Mouse (Mus musculus): Measurements from ENCODE around the gene 4931428F04Rik. TPM values are rescaled to one million over a fixed set of nuclear protein-coding genes. Genes with fewer than 3 reads are reported as not detected.

The 4931428F04Rik gene
- total RNA-seq, 1 experiment from 2014 or later: 3.4 TPM

GRCm38 (mm10) chr8:105270916-105271186 lies 18.8 kb downstream of the 4931428F04Rik start:
- no peak for ATAC-seq (replicated peaks in 1 of 2; ENCODE audit: insufficient read depth in 1 of 2, low FRiP score in 2 of 2, low TSS enrichment in 1 of 2, low read depth in 1 of 2, poor library complexity in 2 of 2, severe bottlenecking in 2 of 2)

GRCm38 (mm10) chr8:105270101-105270915 lies 19.4 kb downstream of the 4931428F04Rik start:
- no peak for ATAC-seq (replicated peaks in 1 of 2; ENCODE audit: insufficient read depth in 1 of 2, low FRiP score in 2 of 2, low TSS enrichment in 1 of 2, low read depth in 1 of 2, poor library complexity in 2 of 2, severe bottlenecking in 2 of 2)

GRCm38 (mm10) chr8:105269461-105269947 lies 20.2 kb downstream of the 4931428F04Rik start, which contains the start of gene Hsf4:
Gene Hsf4 (plus strand): TSS chr8:105269801.
- no peak for ATAC-seq (replicated peaks in 1 of 2; ENCODE audit: insufficient read depth in 1 of 2, low FRiP score in 2 of 2, low TSS enrichment in 1 of 2, low read depth in 1 of 2, poor library complexity in 2 of 2, severe bottlenecking in 2 of 2)

- ATAC-seq (replicated peaks in 1 of 2; ENCODE audit: insufficient read depth in 1 of 2, low FRiP score in 2 of 2, low TSS enrichment in 1 of 2, low read depth in 1 of 2, poor library complexity in 2 of 2, severe bottlenecking in 2 of 2): no peak
Observed at GRCm38 (mm10) chr8:105269075-105269458, 20.6 kb downstream of the 4931428F04Rik start.

DNA sequence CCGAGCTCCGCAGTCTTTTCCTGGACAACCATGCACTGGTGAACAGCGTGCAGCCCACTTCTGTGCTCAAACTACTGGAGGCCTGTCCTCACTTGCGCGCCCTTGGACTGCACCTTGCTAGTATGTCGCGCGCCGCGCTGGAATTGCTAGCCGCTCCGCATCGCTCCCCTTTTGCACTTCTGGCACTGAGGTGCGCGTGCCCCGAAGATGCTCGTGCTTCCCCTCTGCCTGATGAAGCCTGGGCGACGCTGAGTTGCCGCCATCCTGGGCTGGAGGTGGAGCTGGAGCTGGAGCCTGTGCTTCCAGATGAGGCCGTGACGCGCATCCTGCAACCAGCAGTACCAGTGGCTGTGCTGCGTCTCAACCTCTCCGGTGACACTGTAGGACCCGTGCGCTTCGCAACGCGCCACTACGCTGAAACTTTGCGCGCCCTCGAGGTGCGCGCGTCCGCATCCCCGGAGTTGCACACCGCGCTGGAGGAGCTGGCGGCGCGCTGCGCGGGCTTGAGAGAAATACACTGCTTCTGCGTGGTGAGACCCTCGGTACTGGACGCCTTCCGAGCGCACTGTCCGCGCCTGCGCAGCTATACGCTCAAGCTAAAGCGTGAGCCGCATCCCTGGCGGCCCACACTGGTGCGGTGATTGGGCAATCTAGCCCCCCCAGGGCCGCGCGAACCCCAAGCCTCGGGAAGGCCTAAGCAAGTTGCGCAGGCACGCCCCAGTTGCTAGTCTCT lies 21.2 kb downstream of the 4931428F04Rik start:
- no peak for ATAC-seq (replicated peaks in 1 of 2; ENCODE audit: insufficient read depth in 1 of 2, low FRiP score in 2 of 2, low TSS enrichment in 1 of 2, low read depth in 1 of 2, poor library complexity in 2 of 2, severe bottlenecking in 2 of 2)

GRCm38 (mm10) chr8:105266775-105267174 lies 22.9 kb downstream of the 4931428F04Rik start:
- ATAC-seq (replicated peaks in 1 of 2; ENCODE audit: insufficient read depth in 1 of 2, low FRiP score in 2 of 2, low TSS enrichment in 1 of 2, low read depth in 1 of 2, poor library complexity in 2 of 2, severe bottlenecking in 2 of 2): no peak

DNA sequence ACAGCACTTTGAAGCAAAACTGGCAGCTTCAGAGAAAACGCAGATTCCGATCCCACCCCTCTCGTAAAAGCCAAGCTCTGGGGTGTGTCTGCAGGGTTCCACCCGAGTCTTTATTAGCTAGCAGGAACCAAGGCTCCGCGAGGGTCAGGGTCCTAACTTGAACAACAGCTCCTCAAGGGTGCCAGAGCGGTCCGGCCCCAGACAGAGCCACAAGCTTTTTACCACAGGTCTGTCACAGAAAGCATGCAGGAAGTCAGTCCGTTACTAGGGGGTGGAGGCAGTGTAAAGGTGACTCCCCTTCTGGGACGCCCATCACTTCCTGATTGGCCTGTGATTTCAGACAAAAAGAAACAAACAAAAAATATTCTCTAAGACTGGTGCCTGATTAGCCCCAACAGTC lies 24.5 kb downstream of the 4931428F04Rik start:
- peak; percentile 65 to 80 for ATAC-seq (replicated peaks in 1 of 2; ENCODE audit: insufficient read depth in 1 of 2, low FRiP score in 2 of 2, low TSS enrichment in 1 of 2, low read depth in 1 of 2, poor library complexity in 2 of 2, severe bottlenecking in 2 of 2)

DNA sequence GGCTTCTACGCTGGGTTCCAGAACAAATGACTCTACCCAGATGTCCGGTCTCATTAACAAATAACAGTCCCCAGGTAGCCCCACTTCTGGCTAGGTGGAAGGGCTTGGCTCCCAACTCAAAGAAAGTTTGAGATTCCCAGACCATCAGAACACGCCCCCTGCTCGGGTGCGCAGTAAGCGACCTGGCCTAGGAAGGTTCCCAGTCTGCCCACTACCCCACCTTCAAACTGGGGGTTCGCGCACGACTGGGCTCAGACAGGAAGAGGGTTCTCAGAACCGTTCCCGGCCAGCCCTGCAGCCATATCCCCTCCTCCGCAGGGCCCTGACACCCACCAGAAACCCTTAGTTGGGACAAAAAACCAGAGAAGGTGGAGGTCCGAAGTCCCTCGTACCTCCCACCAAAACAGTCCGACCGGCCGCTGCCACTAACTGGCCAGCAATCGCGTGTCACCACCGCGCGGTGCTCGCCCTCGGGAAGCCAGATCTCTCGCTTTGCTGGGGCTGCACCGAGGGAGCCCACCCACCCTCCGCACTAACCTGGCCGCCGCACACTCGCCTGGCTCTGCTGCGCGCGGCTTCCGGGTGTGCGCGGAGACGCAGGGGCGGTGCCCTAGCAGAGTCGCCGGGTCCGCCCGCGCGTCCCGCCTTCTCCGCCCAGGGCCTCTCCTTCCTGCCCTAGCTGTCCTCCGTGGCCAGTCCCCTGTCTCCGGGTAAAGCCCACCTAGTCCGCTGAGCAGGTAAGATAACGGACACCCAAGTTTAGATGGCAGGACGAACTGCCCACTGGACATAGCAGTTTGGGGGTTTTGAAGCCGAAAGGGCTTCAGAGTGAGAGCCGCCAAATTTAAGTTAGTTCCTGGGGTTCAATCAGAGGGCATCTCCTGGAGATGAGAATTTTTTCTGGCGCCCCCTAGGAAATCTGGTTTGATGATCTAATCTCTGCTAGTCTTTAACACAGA lies 25.4 kb downstream of the 4931428F04Rik start, which contains the start of the genes Tradd and Fbxl8:
Gene Tradd (minus strand): TSS at position 586 of the 959 bp plus-strand sequence.
Gene Fbxl8 (plus strand): TSS at position 625 of the 959 bp plus-strand sequence.
- peak; percentile 51 to 73 for ATAC-seq (replicated peaks in 1 of 2; ENCODE audit: insufficient read depth in 1 of 2, low FRiP score in 2 of 2, low TSS enrichment in 1 of 2, low read depth in 1 of 2, poor library complexity in 2 of 2, severe bottlenecking in 2 of 2)

GRCm38 (mm10) chr8:105263244-105263912 lies 26.3 kb downstream of the 4931428F04Rik start:
- ATAC-seq (replicated peaks in 1 of 2; ENCODE audit: insufficient read depth in 1 of 2, low FRiP score in 2 of 2, low TSS enrichment in 1 of 2, low read depth in 1 of 2, poor library complexity in 2 of 2, severe bottlenecking in 2 of 2): no peak

DNA sequence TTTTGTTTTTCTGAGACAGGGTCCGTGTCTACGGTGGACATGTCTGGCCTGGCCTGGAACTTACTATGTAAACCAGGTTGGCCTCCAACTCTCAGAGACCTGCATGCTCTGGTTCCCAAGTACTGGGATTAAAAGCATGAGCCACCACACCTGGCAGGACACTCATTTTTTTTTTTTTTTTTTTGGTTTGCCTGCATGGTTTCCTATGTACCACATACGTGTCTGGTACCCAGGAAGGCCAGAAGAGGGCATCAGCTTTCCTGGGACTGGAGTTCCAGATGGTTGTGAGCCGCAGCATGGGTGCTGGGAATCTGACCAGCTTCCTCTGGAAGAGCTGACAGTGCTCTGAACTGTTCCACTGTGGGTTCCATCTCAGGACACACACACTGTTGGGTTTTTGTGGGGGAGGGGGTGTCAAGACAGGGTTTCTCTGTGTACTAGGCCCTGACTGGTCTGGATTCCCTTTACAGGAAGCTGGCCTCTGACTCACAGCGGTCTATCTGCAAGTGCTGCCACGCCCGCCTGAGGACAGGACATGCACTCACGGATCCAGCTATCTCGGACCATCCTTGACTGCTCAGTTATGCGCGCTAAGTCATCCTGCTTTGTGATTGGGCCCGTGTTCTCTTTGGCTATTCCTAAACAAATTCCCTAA lies 28.2 kb downstream of the 4931428F04Rik start:
- ATAC-seq (replicated peaks in 1 of 2; ENCODE audit: insufficient read depth in 1 of 2, low FRiP score in 2 of 2, low TSS enrichment in 1 of 2, low read depth in 1 of 2, poor library complexity in 2 of 2, severe bottlenecking in 2 of 2): no peak

- ATAC-seq (replicated peaks in 1 of 2; ENCODE audit: insufficient read depth in 1 of 2, low FRiP score in 2 of 2, low TSS enrichment in 1 of 2, low read depth in 1 of 2, poor library complexity in 2 of 2, severe bottlenecking in 2 of 2): no peak
Observed at GRCm38 (mm10) chr8:105260371-105261099, 29.1 kb downstream of the 4931428F04Rik start.

DNA sequence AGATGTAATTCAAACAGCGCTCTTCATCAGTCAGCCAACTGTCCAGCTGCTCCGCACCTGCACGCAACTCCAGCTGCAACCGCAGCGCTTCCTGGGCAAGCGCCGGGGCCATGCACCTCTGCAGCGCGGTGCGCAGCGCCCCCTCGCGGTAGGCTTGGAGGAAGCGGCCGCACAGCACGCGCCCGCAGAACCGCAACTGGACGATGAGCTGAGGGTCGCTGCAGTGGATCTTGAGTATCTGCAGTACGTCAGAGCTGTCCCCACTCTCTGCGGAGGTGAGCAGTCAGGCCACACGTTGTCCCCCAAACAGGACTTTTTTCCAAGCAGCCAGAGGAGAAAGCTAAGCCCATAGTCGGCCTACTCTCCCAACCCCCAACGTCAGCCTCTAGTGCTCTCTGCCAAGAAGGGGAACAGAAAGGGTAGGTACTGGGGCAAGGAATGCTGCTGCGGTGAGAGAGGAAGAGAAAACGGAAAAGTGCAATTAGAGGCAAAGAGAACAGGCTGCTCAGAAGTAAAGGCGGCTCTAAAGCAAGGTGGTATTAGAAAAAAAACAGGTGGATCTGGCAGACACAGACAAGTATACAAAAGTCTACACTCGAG lies 29.8 kb downstream of the 4931428F04Rik start:
- peak; percentile 58 to 60 for ATAC-seq (replicated peaks in 1 of 2; ENCODE audit: insufficient read depth in 1 of 2, low FRiP score in 2 of 2, low TSS enrichment in 1 of 2, low read depth in 1 of 2, poor library complexity in 2 of 2, severe bottlenecking in 2 of 2)

DNA sequence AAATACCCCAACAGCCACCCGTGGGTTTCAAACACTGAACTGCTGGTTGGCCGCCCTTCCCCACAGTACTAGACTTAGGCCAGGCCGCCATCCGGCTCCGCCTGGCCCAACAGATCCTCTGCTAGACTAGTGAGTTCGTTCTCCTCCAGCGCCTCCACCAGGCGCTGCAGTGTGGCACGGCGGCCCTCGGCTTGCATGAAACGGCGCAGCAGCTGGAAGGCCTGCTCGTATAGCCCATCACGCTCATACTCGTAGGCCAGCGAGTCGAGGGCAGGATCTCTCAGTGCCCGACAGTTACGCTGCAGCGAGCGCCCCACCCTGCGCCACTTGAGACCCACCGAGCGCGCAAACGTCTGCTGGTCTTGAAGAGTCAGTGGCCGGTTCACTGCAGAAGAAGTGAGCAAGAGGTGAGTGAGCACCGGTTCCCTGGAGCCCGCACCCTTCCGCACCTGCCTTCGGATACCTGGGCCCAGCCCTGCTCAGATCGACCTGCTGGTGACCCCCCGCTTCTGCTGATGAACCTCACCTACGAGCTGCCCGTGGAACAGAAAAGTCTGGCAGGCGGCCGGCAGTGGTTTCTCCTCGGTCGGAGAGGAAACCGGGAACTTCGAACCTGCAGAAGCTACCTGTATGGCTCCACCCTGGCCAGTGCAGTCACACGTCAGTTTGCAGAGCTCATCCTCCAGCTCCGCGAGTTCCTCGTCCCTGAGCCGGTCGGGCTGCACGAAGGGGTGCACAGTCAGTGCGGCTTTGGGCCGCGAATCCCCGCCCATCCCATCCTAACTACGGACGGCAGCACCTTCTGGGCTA lies 30.5 kb downstream of the 4931428F04Rik start:
- peak in 1 of 2 experiments; percentile 2; a peak in 2 of 4 replicates for ATAC-seq (replicated peaks in 1 of 2; ENCODE audit: insufficient read depth in 1 of 2, low FRiP score in 2 of 2, low TSS enrichment in 1 of 2, low read depth in 1 of 2, poor library complexity in 2 of 2, severe bottlenecking in 2 of 2)

DNA sequence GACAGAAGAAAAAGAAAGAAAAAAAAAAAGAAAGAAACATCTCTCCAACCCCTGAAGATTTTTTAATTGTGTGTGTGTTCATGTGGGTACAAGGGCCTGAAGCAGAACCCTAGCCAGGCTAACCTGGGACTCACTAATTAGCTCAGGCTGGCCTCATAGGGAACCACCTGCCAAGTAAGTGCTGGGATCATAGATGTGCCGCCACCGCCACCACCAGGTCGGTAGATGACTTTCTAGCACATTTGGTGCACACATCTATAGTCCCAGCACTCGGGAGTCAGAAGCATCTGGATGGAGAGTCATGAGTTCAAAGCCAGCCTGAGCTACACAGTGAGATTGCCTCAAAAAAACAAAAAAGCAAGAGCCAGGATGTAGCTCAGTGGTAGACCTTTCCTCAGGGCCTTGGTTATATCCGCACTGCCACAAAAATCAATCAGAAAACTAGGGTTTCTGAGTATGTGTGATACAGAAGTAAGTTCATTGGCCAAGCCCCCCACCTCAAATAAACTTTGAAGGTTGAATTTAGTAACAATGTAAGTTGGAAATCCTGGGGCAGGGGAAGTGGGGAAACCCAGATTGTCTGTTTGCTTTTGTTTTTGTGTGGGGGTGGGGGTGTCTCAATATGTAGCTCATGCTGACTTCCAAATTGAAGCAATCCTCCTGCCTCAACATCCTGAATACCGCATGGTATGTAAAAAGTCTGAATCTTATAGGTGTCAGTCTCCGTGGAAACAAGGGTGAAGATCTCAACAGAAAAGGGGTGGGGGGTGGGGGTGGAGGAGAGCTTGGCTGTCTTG lies 32.1 kb downstream of the 4931428F04Rik start:
- ATAC-seq (replicated peaks in 1 of 2; ENCODE audit: insufficient read depth in 1 of 2, low FRiP score in 2 of 2, low TSS enrichment in 1 of 2, low read depth in 1 of 2, poor library complexity in 2 of 2, severe bottlenecking in 2 of 2): no peak

Measured in hematopoietic stem cell, adult 5-6 weeks (primary cell).